Mouse (Mus musculus) hindbrain, embryonic 14.5 days (tissue): ENCODE data around the gene Chid1. TPM values are rescaled to one million over a fixed set of nuclear protein-coding genes. Genes with fewer than 3 reads are reported as not detected.
A peak's percentile ranks its signal among the peaks of the same experiment; 100 is the strongest.

ENCODE experiments used
- ATAC-seq: fragments of 200-750 bp; cut with Nextera tagmentation; 2 replicates; pipeline ENCODE4 v1.8.0; 2017; ENCODE audit warnings: moderate number of reproducible peaks, mild to moderate bottlenecking, moderate TSS enrichment, moderate library complexity; ENCODE audit not compliant: low FRiP score
- DNase-seq: peaks from one replicate; pipeline ENCODE4 v3.0.0-alpha.2; 2015; ENCODE audit warnings: low spot score
- H3K27ac ChIP-seq: fragments of 300-500 bp; sonication (generic); 2 replicates; pipeline ENCODE4 v1.5.1; 2014; ENCODE audit warnings: mild to moderate bottlenecking, moderate library complexity
- H3K27me3 ChIP-seq: fragments of 300-500 bp; sonication (generic); 2 replicates; pipeline ENCODE4 v1.6.1; 2014; ENCODE audit warnings: mild to moderate bottlenecking, low read length, mixed read lengths; ENCODE audit not compliant: control insufficient read depth, insufficient read depth
- H3K36me3 ChIP-seq: fragments of 300-500 bp; sonication (generic); replicated peaks from 2 replicates; pipeline ENCODE4 v1.6.1; 2014; ENCODE audit not compliant: control insufficient read depth, insufficient read depth
- H3K4me1 ChIP-seq: fragments of 300-500 bp; sonication (generic); replicated peaks from 2 replicates; pipeline ENCODE4 v1.6.1; 2014; ENCODE audit warnings: antibody characterized with exemption, low read length, mixed read lengths; ENCODE audit not compliant: control insufficient read depth, insufficient read depth
- H3K4me2 ChIP-seq: fragments of 300-500 bp; sonication (generic); replicated peaks from 2 replicates; pipeline ENCODE4 v1.6.1; 2014; ENCODE audit warnings: mild to moderate bottlenecking, moderate library complexity
- H3K4me3 ChIP-seq: fragments of 300-500 bp; sonication (generic); replicated peaks from 2 replicates; pipeline ENCODE4 v1.5.1; 2014; ENCODE audit warnings: mild to moderate bottlenecking, low read length
- H3K9ac ChIP-seq: fragments of 300-500 bp; sonication (generic); 2 replicates; pipeline ENCODE4 v1.6.1; 2014
- H3K9me3 ChIP-seq: fragments of 300-500 bp; sonication (generic); 2 replicates; pipeline ENCODE4 v1.6.1; 2016; ENCODE audit warnings: low read length; ENCODE audit not compliant: control insufficient read depth
- WGBS: fragments of 180-500 bp; shearing (Covaris S2); extraction: QIAGEN DNeasy Blood & Tissue Kit; methylation state at CpG from one replicate; pipeline ENCODE4 v1.1.7; 2014; 5-methylcytosine and 5-hydroxymethylcytosine counted together
- polyA plus RNA-seq: library from polyadenylated mRNA; unstranded; fragments of >200 nt; fragmentation: Nextera tagmentation; extraction: Ambion mirVana; gene quantifications from 2 replicates; pipeline ENCODE4 v1.2.1, GENCODE M21; 2014

The Chid1 gene
- polyA plus RNA-seq, 1 experiment from 2014 or later: 47.8 TPM

GRCm38 (mm10) chr7:141575481-141575880 lies 35.8 kb upstream of the Chid1 start:
- Histone ChIP-seq H3K36me3 (no peaks in the 10 kb centered on the region), H3K27me3 (no peaks in the 10 kb centered on the region), H3K4me1 (no peaks in the 10 kb centered on the region), H3K4me3 (no peak overlapping the region), H3K9me3 (no peaks in the 10 kb centered on the region), H3K27ac (no peak overlapping the region), H3K4me2 (no peak overlapping the region), H3K9ac (no peak overlapping the region)
- DNase-seq (no peak), ATAC-seq (no peak)
- WGBS: 79% methylated on average over 3 of the region's 3 CpGs

- WGBS: 98% methylated on average over 3 of the region's 3 CpGs
Observed at GRCm38 (mm10) chr7:141574041-141574440, 34.4 kb upstream of the Chid1 start.

GRCm38 (mm10) chr7:141570625-141571295 lies 31.1 kb upstream of the Chid1 start:
- H3K27ac ChIP-seq: no peak overlapping the region
- H3K4me1 ChIP-seq: no peaks in the 10 kb centered on the region
- H3K9ac ChIP-seq: no peak overlapping the region
- ATAC-seq: no peak
- H3K4me2 ChIP-seq: no peak overlapping the region
- no peak overlapping the region for H3K4me3 ChIP-seq
- WGBS: 70% methylated on average over 4 of the region's 4 CpGs
- DNase-seq: no peak
- H3K27me3 ChIP-seq: no peaks in the 10 kb centered on the region
- H3K36me3 ChIP-seq: no peaks in the 10 kb centered on the region; the same call in 1 of the 2 replicates
- no peaks in the 10 kb centered on the region for H3K9me3 ChIP-seq

More at GRCm38 (mm10) chr7:141574041-141574440, 34.4 kb upstream of the Chid1 start:
- no peak overlapping the region for H3K9ac ChIP-seq
- H3K9me3 ChIP-seq: no peaks in the 10 kb centered on the region
- H3K27me3 ChIP-seq: no peaks in the 10 kb centered on the region
- no peak overlapping the region for H3K4me2 ChIP-seq
- DNase-seq (no peak), ATAC-seq (no peak)
- no peaks in the 10 kb centered on the region for H3K36me3 ChIP-seq
- no peak overlapping the region for H3K27ac ChIP-seq
- H3K4me1 ChIP-seq: no peaks in the 10 kb centered on the region
- H3K4me3 ChIP-seq: no peak overlapping the region

GRCm38 (mm10) chr7:141569916-141570315 lies 30.3 kb upstream of the Chid1 start:
- no peaks in the 10 kb centered on the region for H3K4me1 ChIP-seq
- no peak overlapping the region for H3K4me3 ChIP-seq
- no peak for DNase-seq
- H3K9ac ChIP-seq: no peak overlapping the region
- no peak overlapping the region for H3K4me2 ChIP-seq
- no peaks in the 10 kb centered on the region for H3K9me3 ChIP-seq
- ATAC-seq: no peak
- no peaks in the 10 kb centered on the region for H3K27me3 ChIP-seq
- WGBS: 96% methylated on average over 3 of the region's 3 CpGs
- peaks cover 4% of the 10 kb centered on the region; the same call in 1 of the 2 replicates for H3K36me3 ChIP-seq
- no peak overlapping the region for H3K27ac ChIP-seq

GRCm38 (mm10) chr7:141569283-141569803 lies 29.7 kb upstream of the Chid1 start:
- Histone ChIP-seq H3K9ac (no peak overlapping the region), H3K4me3 (no peak overlapping the region), H3K27me3 (no peaks in the 10 kb centered on the region), H3K36me3 (peaks cover 4% of the 10 kb centered on the region; the same call in 1 of the 2 replicates), H3K27ac (no peak overlapping the region), H3K9me3 (no peaks in the 10 kb centered on the region), H3K4me1 (peaks cover 4% of the 10 kb centered on the region; the same call in 1 of the 2 replicates), H3K4me2 (no peak overlapping the region)
- 89% methylated on average over 9 of the region's 9 CpGs for WGBS
- no peak for ATAC-seq
- no peak for DNase-seq

GRCm38 (mm10) chr7:141566587-141566986 lies 26.9 kb upstream of the Chid1 start:
- ATAC-seq: no peak
- H3K36me3 ChIP-seq: peaks cover 4% of the 10 kb centered on the region; the same call in 1 of the 2 replicates

GRCm38 (mm10) chr7:141564561-141564960 lies 24.9 kb upstream of the Chid1 start:
- no peak overlapping the region for H3K9ac ChIP-seq
- no peak overlapping the region for H3K4me2 ChIP-seq
- H3K9me3 ChIP-seq: no peaks in the 10 kb centered on the region
- no peaks in the 10 kb centered on the region for H3K27me3 ChIP-seq
- DNase-seq (no peak), ATAC-seq (no peak)
- no peak overlapping the region for H3K27ac ChIP-seq
- no peak overlapping the region for H3K4me3 ChIP-seq
- peaks cover 23% of the 10 kb centered on the region for H3K4me1 ChIP-seq
- H3K36me3 ChIP-seq: peaks cover 4% of the 10 kb centered on the region; the same call in 1 of the 2 replicates
- 78% methylated on average over 7 of the region's 7 CpGs for WGBS

More at GRCm38 (mm10) chr7:141566587-141566986, 26.9 kb upstream of the Chid1 start:
- 76% methylated on average over 7 of the region's 7 CpGs for WGBS
- Histone ChIP-seq H3K27me3 (no peaks in the 10 kb centered on the region), H3K4me1 (peaks cover 18% of the 10 kb centered on the region), H3K4me3 (no peak overlapping the region), H3K9me3 (no peaks in the 10 kb centered on the region), H3K9ac (no peak overlapping the region), H3K27ac (no peak overlapping the region), H3K4me2 (no peak overlapping the region)
- DNase-seq: no peak

GRCm38 (mm10) chr7:141562852-141563427 lies 23.3 kb upstream of the Chid1 start:
- DNase-seq (peak; percentile 68), ATAC-seq (peak; percentile 38)
- H3K9ac ChIP-seq: peak overlapping the region; percentile 88
- H3K27ac ChIP-seq: peak overlapping the region; percentile 84
- H3K4me1 ChIP-seq: peaks cover 23% of the 10 kb centered on the region
- peak overlapping the region; percentile 75 for H3K4me3 ChIP-seq
- 2% methylated on average over 21 of the region's 21 CpGs for WGBS
- no peaks in the 10 kb centered on the region for H3K9me3 ChIP-seq
- peaks cover 4% of the 10 kb centered on the region; the same call in 1 of the 2 replicates for H3K36me3 ChIP-seq
- peak overlapping the region; percentile 74 for H3K4me2 ChIP-seq
- H3K27me3 ChIP-seq: no peaks in the 10 kb centered on the region

- peak; percentile 53; the same call in 1 of the 2 replicates for ATAC-seq
- 1% methylated on average over 33 of the region's 33 CpGs for WGBS
- H3K9me3 ChIP-seq: no peaks in the 10 kb centered on the region
- peak overlapping the region; percentile 74 for H3K4me2 ChIP-seq
- H3K36me3 ChIP-seq: peaks cover 4% of the 10 kb centered on the region; the same call in 1 of the 2 replicates
- H3K4me1 ChIP-seq: peaks cover 23% of the 10 kb centered on the region
- H3K27ac ChIP-seq: peak overlapping the region; percentile 84
- H3K27me3 ChIP-seq: no peaks in the 10 kb centered on the region
- H3K4me3 ChIP-seq: peak overlapping the region; percentile 75
- no peak for DNase-seq
- H3K9ac ChIP-seq: peak overlapping the region; percentile 88
Observed at GRCm38 (mm10) chr7:141562421-141562851, 22.8 kb upstream of the Chid1 start.
